Mouse (Mus musculus): ENCODE data around the gene Actl6a.
"Not testable (repeated sequence)": the region's sequence is repeated elsewhere in the genome, so short reads cannot be mapped to it uniquely, and the experiment has no call there.

Actl6a gene

GRCm38 (mm10) chr3:32705647-32706348 lies at the start of gene Actl6a:
Gene Actl6a (plus strand): TSS chr3:32706298.
- DNase-seq (ENCODE audit: low spot score), result not testable (repeated sequence)

DNA sequence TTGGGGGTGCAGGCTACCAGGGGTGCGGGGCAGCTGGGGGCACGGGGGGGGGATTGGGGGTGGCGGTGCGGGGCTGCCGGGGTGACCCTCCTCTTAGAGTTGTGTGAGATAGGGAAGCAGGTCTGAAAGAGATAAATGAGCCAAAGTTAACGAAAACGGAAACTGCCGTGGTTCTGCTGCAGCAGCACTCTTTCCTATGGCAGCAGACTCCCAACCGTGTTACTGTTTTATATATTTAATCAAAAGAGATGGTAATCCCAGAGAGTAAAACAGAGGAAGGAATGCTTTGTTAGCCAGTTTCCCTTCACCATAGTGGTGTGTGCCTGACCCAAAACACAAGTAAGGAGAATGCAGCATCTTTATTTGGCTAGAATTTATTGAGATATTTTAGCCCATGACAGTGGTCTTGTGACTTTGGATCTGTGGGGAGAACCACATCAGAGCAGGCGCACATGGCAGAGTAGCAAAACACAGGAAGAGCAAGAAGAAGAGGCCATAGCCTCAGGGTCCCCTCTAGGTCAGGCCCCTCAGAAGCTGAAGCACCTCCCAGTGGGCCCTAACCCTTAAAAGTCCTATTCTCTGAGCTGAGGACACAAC lies 49.6 kb upstream of the Actl6a start:
- no peak for DNase-seq (ENCODE audit: low spot score)

DNA sequence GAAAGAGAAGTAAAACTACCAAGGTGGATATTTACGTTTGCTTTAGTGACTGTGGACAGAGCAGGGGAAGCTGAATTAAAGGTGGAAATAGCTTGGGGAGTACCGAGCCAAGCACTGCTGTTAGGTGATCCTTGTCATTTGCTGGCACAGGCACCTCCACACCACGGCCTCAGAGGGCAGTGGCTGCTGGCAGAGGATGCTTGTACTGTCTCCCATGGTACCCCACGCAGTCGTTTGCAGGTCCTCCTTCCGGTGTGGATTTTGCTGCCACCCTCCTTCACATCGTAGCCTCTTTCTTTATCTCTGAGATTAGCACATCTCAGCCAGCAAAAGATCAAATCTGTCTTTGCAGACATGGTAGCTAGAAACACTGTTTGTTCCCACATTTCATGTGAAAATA lies 47.7 kb upstream of the Actl6a start:
- no peak for DNase-seq (ENCODE audit: low spot score)

- no peak for DNase-seq (ENCODE audit: low spot score)
These were observed 47.3 kb upstream of the Actl6a start for GRCm38 (mm10) chr3:32658821-32659220.

- DNase-seq (ENCODE audit: low spot score), result no peak
These were observed 46.6 kb upstream of the Actl6a start for GRCm38 (mm10) chr3:32659506-32659905.

DNA sequence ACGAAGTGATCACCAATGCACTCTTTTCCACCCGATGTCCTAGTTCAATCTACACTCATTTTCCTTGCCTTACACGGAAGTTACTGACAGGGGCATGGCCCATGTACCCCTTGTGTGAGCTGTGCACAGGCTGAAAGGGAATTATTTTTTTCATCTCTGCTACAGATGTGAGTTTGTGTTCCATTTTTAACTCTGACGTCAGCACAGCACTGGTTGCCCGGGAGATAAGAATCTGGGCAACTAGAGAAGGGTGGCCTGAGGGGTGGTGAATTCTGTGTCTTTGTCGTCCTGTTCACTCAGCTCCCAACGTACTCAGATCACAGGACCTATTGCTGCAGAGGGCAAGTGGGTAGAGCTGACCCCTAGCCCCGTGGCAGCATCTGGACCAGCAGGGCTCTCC lies 45.8 kb upstream of the Actl6a start:
- no peak for DNase-seq (ENCODE audit: low spot score)

DNA sequence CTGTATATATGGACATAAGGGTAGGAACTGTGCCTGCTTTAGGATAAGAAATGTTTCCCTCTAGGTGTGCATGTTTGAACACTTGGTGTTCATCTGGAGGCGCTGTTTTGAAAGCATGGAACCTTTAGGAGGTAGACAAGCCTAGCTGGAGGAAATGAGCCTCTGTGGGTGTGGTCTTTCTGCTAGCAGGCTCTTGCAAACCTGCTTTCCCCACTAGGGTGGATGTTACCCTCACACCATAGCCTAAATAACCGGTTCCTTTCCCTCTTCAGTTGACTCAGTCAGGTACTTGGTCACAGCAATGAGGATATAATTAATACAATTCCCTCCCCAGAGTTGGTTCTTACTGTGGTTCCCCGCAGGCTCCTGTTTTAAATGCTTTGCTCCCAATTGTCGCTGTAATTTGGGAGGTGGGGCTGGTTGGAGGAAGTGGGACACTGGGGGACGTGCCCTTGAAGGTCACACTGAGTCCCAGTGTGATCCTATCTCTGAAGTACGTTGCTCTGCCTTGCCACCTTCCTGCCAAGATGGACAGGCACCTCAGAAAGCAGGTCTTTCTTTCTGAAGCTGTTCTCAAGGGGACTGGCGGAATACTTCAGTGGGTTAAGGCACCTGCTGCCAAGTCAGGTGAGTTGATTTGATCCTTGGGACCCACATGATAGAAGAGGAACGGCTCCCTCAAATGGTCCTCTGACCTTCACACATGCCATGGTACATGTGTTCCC lies 45.1 kb upstream of the Actl6a start:
- DNase-seq (ENCODE audit: low spot score), result no peak

GRCm38 (mm10) chr3:32661556-32661930 lies 44.6 kb upstream of the Actl6a start:
- DNase-seq (ENCODE audit: low spot score), result no peak

DNA sequence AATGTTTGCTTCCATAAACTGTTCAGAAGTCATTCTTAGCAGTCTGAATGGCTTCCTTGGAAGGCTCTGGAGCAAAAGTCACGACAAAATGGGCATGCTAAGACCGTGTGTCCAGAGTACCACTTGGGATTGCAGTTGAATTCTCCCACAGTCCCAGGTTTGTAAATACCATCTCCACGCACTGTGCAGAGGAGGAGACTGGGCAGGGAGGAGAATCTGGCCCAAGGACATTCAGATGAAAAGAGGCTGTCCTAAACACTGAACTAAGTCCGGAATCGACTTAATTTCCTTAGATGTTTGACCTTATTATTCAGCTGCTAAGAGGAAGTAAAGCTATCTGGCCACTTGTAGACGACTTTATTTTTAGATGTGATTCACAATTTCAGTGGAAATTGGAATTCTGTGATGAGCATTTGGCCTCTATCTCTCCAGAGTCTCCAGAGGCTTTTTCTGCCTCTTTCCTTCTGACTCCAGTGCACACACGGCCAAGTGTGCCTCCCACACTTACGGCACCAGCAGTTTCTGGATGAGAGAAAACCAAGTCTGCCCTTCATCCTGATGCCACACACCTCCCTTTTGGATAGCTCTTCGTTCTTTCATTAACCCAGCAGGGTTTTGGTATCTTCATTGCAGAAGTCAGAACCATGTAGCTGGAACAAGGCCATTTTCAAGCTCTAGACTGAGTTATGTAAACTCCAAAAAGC lies 37.7 kb upstream of the Actl6a start:
- DNase-seq (ENCODE audit: low spot score), result no peak

DNA sequence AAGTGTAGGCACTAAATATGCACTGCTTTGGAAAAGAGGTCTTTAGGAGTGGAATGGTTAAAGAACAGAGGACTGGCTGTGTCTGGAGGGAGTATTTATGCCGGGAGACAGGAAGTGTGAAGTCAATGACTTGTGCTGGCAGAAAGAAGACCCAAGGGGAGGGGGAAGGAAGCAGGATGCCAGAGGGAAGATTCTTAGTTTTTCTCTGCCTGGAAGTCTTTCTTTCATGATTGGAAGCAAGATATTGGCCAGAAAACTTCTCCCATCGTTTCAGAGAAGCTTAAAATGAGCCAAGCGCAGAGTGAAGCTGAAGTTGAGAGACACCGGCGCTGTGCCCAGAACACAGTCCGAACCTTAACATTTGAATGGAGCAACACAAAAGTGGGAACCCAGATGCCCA lies 36.9 kb upstream of the Actl6a start:
- no peak for DNase-seq (ENCODE audit: low spot score)

DNA sequence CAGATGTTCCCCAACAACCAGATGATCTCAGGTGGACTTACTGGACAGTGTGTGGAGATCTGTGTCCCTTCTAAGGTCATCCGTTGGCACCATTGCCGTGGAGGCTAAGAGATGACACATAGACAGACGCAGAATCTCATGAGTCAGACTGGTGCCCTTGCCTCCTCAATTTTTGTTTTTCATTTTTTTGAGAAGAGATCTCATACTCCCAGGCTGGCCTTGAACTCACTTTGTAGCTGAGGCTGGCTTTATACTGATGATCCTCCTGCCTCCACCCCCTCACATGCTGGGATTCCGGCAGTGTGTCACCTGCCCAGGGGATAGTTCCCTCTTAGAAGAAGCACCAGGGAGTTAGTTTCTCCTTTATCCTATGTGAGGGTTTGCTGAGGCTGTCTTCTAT lies 35.9 kb upstream of the Actl6a start:
- no peak for DNase-seq (ENCODE audit: low spot score)

DNA sequence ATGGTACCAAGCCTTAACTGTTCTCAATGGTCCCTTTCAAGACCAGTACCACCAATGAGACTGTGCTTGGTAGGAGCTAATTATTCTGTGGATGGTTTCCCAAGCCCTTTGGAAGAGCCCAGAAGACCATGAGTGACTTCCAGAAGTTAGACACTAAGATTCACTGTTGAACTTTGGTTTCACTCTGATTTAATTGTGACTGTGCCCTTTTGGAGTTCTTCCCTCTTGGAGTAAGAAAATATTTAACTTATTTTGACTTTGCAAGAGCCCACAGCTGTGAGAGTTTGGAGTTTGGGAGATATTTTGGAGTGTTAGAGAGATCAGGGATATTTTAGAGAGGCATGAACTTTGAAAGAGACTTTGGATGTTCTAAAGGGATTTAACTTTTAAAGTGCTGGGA lies 32.9 kb upstream of the Actl6a start:
- DNase-seq (ENCODE audit: low spot score), result no peak

DNA sequence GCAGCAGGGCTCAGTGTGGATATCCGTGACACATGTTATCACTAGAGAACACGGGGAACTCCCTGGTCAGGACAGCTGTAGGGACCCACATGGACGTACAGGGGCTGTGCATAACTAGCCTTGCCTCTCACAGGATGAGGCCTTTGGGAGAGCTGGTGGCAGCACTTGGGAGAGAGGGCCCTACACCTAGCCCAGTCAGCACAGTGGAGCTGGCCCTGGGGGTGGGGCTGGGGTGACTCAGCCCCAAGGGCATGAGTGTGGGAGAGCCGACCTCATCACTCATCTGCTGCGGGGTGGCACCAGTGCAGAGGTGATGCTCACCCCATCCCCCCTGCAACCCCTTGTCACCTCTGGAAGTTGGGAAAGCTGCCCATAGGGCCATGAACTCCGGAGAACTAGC lies 29.7 kb upstream of the Actl6a start:
- no peak for DNase-seq (ENCODE audit: low spot score)

DNA sequence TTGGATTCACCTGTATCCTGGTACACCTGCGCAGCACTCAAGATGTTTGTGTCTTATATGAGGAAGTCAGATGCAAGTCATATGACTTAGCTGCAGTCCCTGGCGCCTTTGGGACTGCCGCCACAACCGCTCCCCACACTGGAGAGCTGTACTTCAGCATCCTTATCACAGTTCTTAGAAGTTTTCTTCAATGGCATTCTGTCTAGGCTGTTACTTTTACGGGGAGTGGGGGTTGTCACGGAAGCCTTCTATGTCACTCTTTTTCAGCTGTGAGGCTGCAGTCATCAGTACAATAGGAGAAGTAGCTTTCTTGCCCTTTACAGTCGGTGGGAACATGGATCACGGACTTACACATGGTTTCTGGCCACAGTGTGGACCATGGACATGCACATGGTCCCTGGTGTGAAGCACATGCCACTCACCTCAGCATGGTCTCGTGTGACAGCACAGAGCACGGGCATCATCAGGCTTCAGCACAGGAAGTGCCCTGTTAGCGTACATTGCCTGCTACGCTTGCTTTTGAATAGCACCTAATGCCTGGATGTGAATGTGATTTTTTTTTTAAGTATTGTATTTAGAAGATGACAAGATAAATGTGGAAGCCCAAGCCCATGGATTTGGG lies 23.1 kb upstream of the Actl6a start:
- DNase-seq (ENCODE audit: low spot score), result no peak

GRCm38 (mm10) chr3:32684631-32685030 lies 21.5 kb upstream of the Actl6a start:
- DNase-seq (ENCODE audit: low spot score), result no peak

GRCm38 (mm10) chr3:32686537-32686936 lies 19.6 kb upstream of the Actl6a start:
- no peak for DNase-seq (ENCODE audit: low spot score)

GRCm38 (mm10) chr3:32687156-32687555 lies 18.9 kb upstream of the Actl6a start:
- no peak for DNase-seq (ENCODE audit: low spot score)

DNA sequence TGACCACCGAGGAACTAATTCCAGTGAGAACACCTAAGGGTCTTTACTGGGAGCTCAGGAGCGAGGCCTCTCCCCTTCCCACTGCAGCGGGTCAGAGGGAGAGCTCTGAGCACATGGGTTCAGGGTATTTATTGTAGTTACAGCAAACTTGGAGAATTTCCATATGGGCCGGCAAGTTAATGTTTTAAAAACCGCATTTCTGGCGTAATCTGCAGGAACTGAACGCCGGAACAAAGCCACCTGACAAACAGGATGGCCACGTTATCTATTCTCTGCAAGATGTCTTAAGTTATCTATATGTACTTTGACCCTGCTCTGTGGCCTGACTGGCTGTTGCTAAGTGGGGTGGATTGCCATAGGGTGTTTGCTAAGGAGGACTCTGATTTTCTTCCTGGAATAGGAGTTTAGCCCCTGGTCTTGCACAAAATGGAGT lies 16.5 kb upstream of the Actl6a start:
- no peak for DNase-seq (ENCODE audit: low spot score)

DNA sequence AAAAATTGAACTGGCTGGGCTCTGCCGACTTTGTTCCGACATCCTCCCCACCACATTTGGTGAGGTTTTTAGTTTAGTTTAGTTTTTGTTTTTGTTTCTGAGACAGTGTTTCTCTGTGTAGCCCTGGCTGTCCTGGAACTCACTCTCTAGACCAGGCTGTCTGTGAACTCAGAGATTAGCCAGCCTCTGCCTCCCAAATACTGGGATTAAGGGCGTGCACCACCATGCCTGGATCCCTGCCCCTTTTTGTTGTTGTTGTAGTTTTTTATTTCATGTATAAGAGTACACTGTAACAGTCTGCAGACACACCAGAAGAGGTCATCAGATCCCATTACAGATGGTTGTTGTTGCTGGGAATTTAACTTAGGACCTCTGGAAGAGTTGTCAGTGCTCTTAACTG lies 16.1 kb upstream of the Actl6a start:
- DNase-seq (ENCODE audit: low spot score), result no peak

DNA sequence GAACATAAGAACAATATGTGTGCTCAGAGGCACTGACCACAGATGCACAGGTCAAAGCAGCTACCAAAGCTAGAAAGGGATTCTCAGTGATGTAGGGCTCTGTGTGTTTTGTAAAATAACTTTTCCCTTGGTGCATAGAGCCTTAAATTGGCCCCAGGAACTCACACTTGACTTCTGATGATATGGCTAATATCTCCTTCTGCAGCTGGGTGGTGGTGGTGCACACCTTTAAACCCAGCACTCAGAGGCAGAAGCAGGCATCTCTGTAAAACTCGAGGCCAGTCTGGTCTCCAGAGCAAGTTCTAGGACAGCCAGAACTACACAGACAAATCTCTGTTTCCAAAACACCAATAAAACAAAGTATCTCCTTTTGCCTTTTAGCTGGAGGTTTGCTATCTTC lies 15.2 kb upstream of the Actl6a start:
- DNase-seq (ENCODE audit: low spot score), result no peak

- no peak for DNase-seq (ENCODE audit: low spot score)
These were observed 14.3 kb upstream of the Actl6a start for GRCm38 (mm10) chr3:32691841-32692240.

DNA sequence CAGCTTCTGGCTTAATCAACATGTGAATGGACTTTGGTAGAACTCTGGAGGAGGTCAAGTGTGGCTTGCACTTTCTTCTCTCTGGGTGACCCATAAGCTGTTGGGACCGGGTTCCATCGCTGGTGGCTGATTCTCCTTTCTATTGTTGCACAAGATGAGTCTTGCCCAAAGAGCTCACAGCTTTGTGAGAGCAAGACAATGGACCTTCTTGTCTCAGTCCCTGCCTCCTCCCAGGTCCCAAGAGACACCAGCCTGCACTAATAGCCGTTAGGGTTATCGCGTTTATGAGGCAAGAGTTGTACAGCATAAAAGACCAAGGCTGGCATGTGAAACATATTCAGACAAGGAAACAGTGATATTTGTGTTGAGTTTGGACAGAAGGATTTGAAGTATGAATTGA lies 11.9 kb upstream of the Actl6a start:
- no peak for DNase-seq (ENCODE audit: low spot score)

Data from layer of hippocampus, adult 9-10 months (tissue).